Mouse (Mus musculus): ENCODE results near the gene Icosl. TPM values are rescaled to one million over a fixed set of nuclear protein-coding genes. Genes with fewer than 3 reads are reported as not detected.
A peak's percentile ranks its signal among the peaks of the same experiment; 100 is the strongest.
"Not testable (repeated sequence)": the region's sequence is repeated elsewhere in the genome, so short reads cannot be mapped to it uniquely, and the experiment has no call there.

Icosl gene
- 1 to 10 TPM; 1.2 to 1.6 TPM for total RNA-seq (2021)
- long read RNA-seq, experiment 1, partial matches to known transcripts, result 0 of 1 reads
- long read RNA-seq, experiment 1, other reads (novel, unspliced or antisense), result 1 of 1 reads
- long read RNA-seq, experiment 2, partial matches to known transcripts, result 0 of 1 reads
- long read RNA-seq, experiment 2, other reads (novel, unspliced or antisense), result 0 of 1 reads

- peak; percentile 66 to 73 for DNase-seq
- intact Hi-C loops (cut with DNase I), result loop anchor here (2.0 kb wide), 1 partner anchor 91 kb away; no protein-coding TSS in a partner anchor
These were observed at the start of gene Icosl for GRCm38 (mm10) chr10:78069101-78070011. Icosl (plus strand) TSS chr10:78069302.

GRCm38 (mm10) chr10:78019984-78020383 lies 49.1 kb upstream of the Icosl start:
- not testable (repeated sequence) for DNase-seq
- intact Hi-C loops (cut with DNase I), result loop anchor here (5.0 kb wide), 1 partner anchor 38 kb away; no protein-coding TSS in a partner anchor

GRCm38 (mm10) chr10:78025453-78025852 lies 43.6 kb upstream of the Icosl start:
- DNase-seq, result not testable (repeated sequence)
- intact Hi-C loops (cut with DNase I), result loop anchor here (5.0 kb wide), 1 partner anchor 137 kb away; no protein-coding TSS in a partner anchor

GRCm38 (mm10) chr10:78028129-78028528 lies 41.0 kb upstream of the Icosl start:
- peak; percentile 32 to 60 for DNase-seq
- intact Hi-C loops (cut with DNase I), result loop anchor here (5.0 kb wide), 1 partner anchor 134 kb away; no protein-coding TSS in a partner anchor

- intact Hi-C loops (cut with DNase I), result loop anchor here (5.0 kb wide), 1 partner anchor 133 kb away; no protein-coding TSS in a partner anchor
These were observed 40.0 kb upstream of the Icosl start for GRCm38 (mm10) chr10:78029080-78029479.

GRCm38 (mm10) chr10:78031987-78032386 lies 37.1 kb upstream of the Icosl start:
- intact Hi-C loops (cut with DNase I), result no loop called here
- DNase-seq, result no peak

More at GRCm38 (mm10) chr10:78029080-78029479, 40.0 kb upstream of the Icosl start:
- no peak for DNase-seq

- no peak for DNase-seq
- intact Hi-C loops (cut with DNase I), result no loop called here
These were observed 32.0 kb upstream of the Icosl start for GRCm38 (mm10) chr10:78037139-78037538.

- intact Hi-C loops (cut with DNase I), result loop anchor here (2.0 kb wide), 1 partner anchor 57 kb away; no protein-coding TSS in a partner anchor
These were observed 27.5 kb upstream of the Icosl start, which contains the start of gene Dnmt3l for GRCm38 (mm10) chr10:78041647-78042046. Dnmt3l (plus strand) TSS chr10:78041947.

GRCm38 (mm10) chr10:78042096-78042495 lies 27.0 kb upstream of the Icosl start:
- intact Hi-C loops (cut with DNase I), result loop anchor here (2.0 kb wide), 1 partner anchor 57 kb away; no protein-coding TSS in a partner anchor
- DNase-seq, result no peak

More at GRCm38 (mm10) chr10:78041647-78042046, 27.5 kb upstream of the Icosl start, which contains the start of gene Dnmt3l:
- no peak for DNase-seq

- no peak for DNase-seq
- intact Hi-C loops (cut with DNase I), result loop anchor here (2.0 kb wide), 1 partner anchor 56 kb away; no protein-coding TSS in a partner anchor
These were observed 26.3 kb upstream of the Icosl start for GRCm38 (mm10) chr10:78042697-78043405.

- DNase-seq, result peak in 1 of 2 experiments; percentile 45
- intact Hi-C loops (cut with DNase I), result loop anchor here (2.0 kb wide), 1 partner anchor 55 kb away; no protein-coding TSS in a partner anchor
These were observed 25.7 kb upstream of the Icosl start, which contains the start of gene Aire for GRCm38 (mm10) chr10:78043406-78043836. Aire (minus strand) TSS chr10:78043610.

GRCm38 (mm10) chr10:78044531-78044930 lies 24.6 kb upstream of the Icosl start:
- DNase-seq, result no peak
- intact Hi-C loops (cut with DNase I), result no loop called here

GRCm38 (mm10) chr10:78046388-78046787 lies 22.7 kb upstream of the Icosl start:
- intact Hi-C loops (cut with DNase I), result no loop called here
- DNase-seq, result no peak

GRCm38 (mm10) chr10:78048061-78048730 lies 20.9 kb upstream of the Icosl start:
- DNase-seq, result no peak
- intact Hi-C loops (cut with DNase I), result no loop called here

GRCm38 (mm10) chr10:78049519-78050035 lies 19.5 kb upstream of the Icosl start:
- intact Hi-C loops (cut with DNase I), result no loop called here
- no peak for DNase-seq

GRCm38 (mm10) chr10:78054633-78055565 lies 14.2 kb upstream of the Icosl start:
- DNase-seq, result no peak
- intact Hi-C loops (cut with DNase I), result no loop called here

GRCm38 (mm10) chr10:78057056-78057455 lies 12.0 kb upstream of the Icosl start:
- intact Hi-C loops (cut with DNase I), result no loop called here
- no peak for DNase-seq

GRCm38 (mm10) chr10:78063122-78063521 lies 6.0 kb upstream of the Icosl start:
- intact Hi-C loops (cut with DNase I), result no loop called here
- DNase-seq, result no peak

Data from gastrocnemius, postnatal 36 days (tissue).